Mouse (Mus musculus) MEL (cell line): ENCODE measurements around the gene Atp2a2.
"Not testable (repeated sequence)": the region's sequence is repeated elsewhere in the genome, so short reads cannot be mapped to it uniquely, and the experiment has no call there.

Experiments
- EP300 ChIP-seq, 2 experiments: IDR thresholded peaks; 2 replicates each; pipeline ENCODE4 v1.6.1; 2011; ENCODE audit warnings: improper control_type of control experiment in 2 of 2, low read length in 2 of 2, low read depth in 1 of 2, mild to moderate bottlenecking in 1 of 2
- POLR2A ChIP-seq, 2 experiments: IDR thresholded peaks; 2 replicates each; pipeline ENCODE4 v1.6.1; 2011 to 2012; ENCODE audit warnings: low read length in 2 of 2, mild to moderate bottlenecking in 2 of 2, control low read depth in 1 of 2, improper control_type of control experiment in 1 of 2, low read depth in 1 of 2, moderate library complexity in 1 of 2; ENCODE audit not compliant: control insufficient read depth in 1 of 2, insufficient read depth in 1 of 2, poor library complexity in 1 of 2

GRCm38 (mm10) chr5:122457054-122457453 lies 45.0 kb downstream of the Atp2a2 start:
- not testable (repeated sequence) for TF ChIP-seq EP300 (IDR thresholded peaks at IDR 0.05; ENCODE audit: low read depth in 1 of 2, low read length in 2 of 2); POLR2A (IDR thresholded peaks at IDR 0.05; ENCODE audit: control insufficient read depth in 1 of 2, insufficient read depth in 1 of 2, low read depth in 1 of 2, low read length in 2 of 2, poor library complexity in 1 of 2)
